ENCODE assay signal across 16 mouse cellular contexts in the genomic region with DNA sequence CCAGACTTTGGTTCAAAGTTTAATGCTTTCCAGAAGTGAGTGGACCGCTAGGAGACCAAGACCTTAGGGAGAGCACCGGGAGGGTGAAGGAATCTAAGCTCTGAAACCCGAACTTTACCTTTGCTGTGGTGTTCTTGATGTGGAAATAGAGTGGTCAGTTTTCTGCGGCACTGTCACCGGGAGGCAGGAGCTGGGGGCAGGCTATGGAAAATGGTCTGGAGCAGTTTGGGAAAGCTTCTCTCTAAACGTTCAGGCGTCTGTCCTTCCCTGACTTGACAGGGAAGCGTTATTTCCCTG. TPM values are rescaled to one million over a fixed set of nuclear protein-coding genes. Genes with fewer than 3 reads are reported as not detected.
DNase-seq lines count a peak whose midpoint lies in the region; ATAC-seq and TF ChIP-seq lines count a peak whose summit lies in the region.
"Had no signal": no experiment of that assay in that cellular context is flagged by ENCODE, and none has a peak within 500 bp of the region (broad histone marks: within the 10 kb centered on the region; RNA-seq: fewer than 3 reads in every experiment).

No protein-coding gene starts in this region.

- DNase-seq in embryo, embryonic 10.5 days (ENCODE audit: low spot score), result peak; percentile 56
- no peak for DNase-seq in embryo, embryonic 10 days (ENCODE audit: low spot score)
- no peak for DNase-seq in heart, postnatal 0 days (ENCODE audit: low spot score)
- DNase-seq in heart, adult 8-10 months (ENCODE audit: low spot score), result no peak
- peak; percentile 52 for DNase-seq in limb, embryonic 10.5 days (ENCODE audit: low spot score)
- DNase-seq in gastrocnemius, adult 18-20 months (ENCODE audit: low spot score), result no peak
- DNase-seq: cerebellum, adult 9-11 months; gastrocnemius, postnatal 10 days had no signal

- WGBS in heart, postnatal 0 days, result 2% methylated on average over 8 of the region's 8 CpGs
- WGBS in limb, embryonic 10.5 days, result under 1% methylated on average over 8 of the region's 8 CpGs
- WGBS in kidney, embryonic 16.5 days, result 1% methylated on average over 8 of the region's 8 CpGs

- peak overlapping the region; percentile 29; the same call in 1 of the 2 replicates for H3K4me3 ChIP-seq in heart, postnatal 0 days (ENCODE audit: low read depth, low read length)
- H3K4me3 ChIP-seq in E14TG2a.4 (replicated peaks; ENCODE audit: low read length), result 0 out of 2 replicates have a peak overlapping the region, but pooled peaks have one; percentile 23
- no peak overlapping the region; the same call in 1 of the 2 replicates for H3K4me3 ChIP-seq in limb, embryonic 10.5 days
- H3K4me3 ChIP-seq in kidney, embryonic 16.5 days (ENCODE audit: low read length), result no peak overlapping the region
- H3K4me3 ChIP-seq: left cerebral cortex, adult 2 months had no signal

- H3K4me1 ChIP-seq in heart, postnatal 0 days (ENCODE audit: control insufficient read depth, insufficient read depth), result no peaks in the 10 kb centered on the region
- H3K4me1 ChIP-seq in E14TG2a.4 (replicated peaks; ENCODE audit: low read depth, low read length), result peaks cover 31% of the 10 kb centered on the region
- peaks cover 6% of the 10 kb centered on the region for H3K4me1 ChIP-seq in limb, embryonic 10.5 days
- H3K4me1 ChIP-seq in kidney, embryonic 16.5 days (ENCODE audit: insufficient read depth, low read length), result peaks cover 6% of the 10 kb centered on the region

- H3K4me2 ChIP-seq in heart, postnatal 0 days (ENCODE audit: low read depth, low read length), result no peak overlapping the region
- no peak overlapping the region for H3K4me2 ChIP-seq in kidney, embryonic 16.5 days (replicated peaks; ENCODE audit: low read depth, low read length)

- H3K27me3 ChIP-seq in heart, postnatal 0 days (ENCODE audit: control insufficient read depth, insufficient read depth, low read length), result peaks cover 68% of the 10 kb centered on the region
- peaks cover 76% of the 10 kb centered on the region for H3K27me3 ChIP-seq in E14TG2a.4 (ENCODE audit: insufficient read depth, low read length)
- H3K27me3 ChIP-seq in limb, embryonic 10.5 days (ENCODE audit: low read depth, poor library complexity, severe bottlenecking), result peaks cover 93% of the 10 kb centered on the region
- H3K27me3 ChIP-seq in kidney, embryonic 16.5 days (ENCODE audit: insufficient read depth, low read length), result peaks cover 86% of the 10 kb centered on the region

- TF ChIP-seq CTCF in heart, postnatal 0 days (IDR thresholded peaks at IDR 0.05; ENCODE audit: low read depth), result no peak
- TF ChIP-seq CTCF in E14TG2a.4 (conservative IDR thresholded peaks at IDR 0.05; ENCODE audit: low read length), result no peak

- ATAC-seq in heart, postnatal 0 days (ENCODE audit: insufficient read depth, low read depth), result no peak
- ATAC-seq in kidney, embryonic 16.5 days (ENCODE audit: low FRiP score, low TSS enrichment), result no peak

- no peak for TF ChIP-seq EP300 in heart, postnatal 0 days (IDR thresholded peaks at IDR 0.05; ENCODE audit: low read depth)

- no peak overlapping the region for H3K9ac ChIP-seq in heart, postnatal 0 days (replicated peaks; ENCODE audit: low read depth, low read length)
- no peak overlapping the region for H3K9ac ChIP-seq in kidney, embryonic 16.5 days (replicated peaks; ENCODE audit: low read length)
- H3K9ac ChIP-seq: liver, embryonic 14.5 days had no signal

- H3K27ac ChIP-seq in heart, postnatal 0 days (ENCODE audit: low read depth), result no peak overlapping the region
- H3K27ac ChIP-seq in limb, embryonic 10.5 days, result no peak overlapping the region
- no peak overlapping the region for H3K27ac ChIP-seq in kidney, embryonic 16.5 days (ENCODE audit: low read length)
- H3K27ac ChIP-seq: embryonic facial prominence, embryonic 10.5 days; left cerebral cortex, adult 2 months; liver, embryonic 14.5 days had no signal

- no peaks in the 10 kb centered on the region for H3K36me3 ChIP-seq in heart, postnatal 0 days (replicated peaks; ENCODE audit: control insufficient read depth, insufficient read depth, low read length)
- H3K36me3 ChIP-seq in E14TG2a.4 (ENCODE audit: insufficient read depth, low read length), result no peaks in the 10 kb centered on the region
- no peaks in the 10 kb centered on the region for H3K36me3 ChIP-seq in limb, embryonic 10.5 days
- no peaks in the 10 kb centered on the region for H3K36me3 ChIP-seq in kidney, embryonic 16.5 days (ENCODE audit: insufficient read depth, low read length)
- H3K36me3 ChIP-seq: embryonic facial prominence, embryonic 10.5 days had no signal

- no peaks in the 10 kb centered on the region for H3K9me3 ChIP-seq in heart, postnatal 0 days (replicated peaks; ENCODE audit: control insufficient read depth, low read length)
- H3K9me3 ChIP-seq in E14TG2a.4 (ENCODE audit: low read length), result no peaks in the 10 kb centered on the region
- no peaks in the 10 kb centered on the region for H3K9me3 ChIP-seq in limb, embryonic 10.5 days (replicated peaks)
- no peaks in the 10 kb centered on the region for H3K9me3 ChIP-seq in kidney, embryonic 16.5 days (ENCODE audit: low read length)
- H3K9me3 ChIP-seq: embryonic facial prominence, embryonic 10.5 days had no signal

RNA-seq across cellular contexts. Expression of a gene that starts 5.9 kb away (rescaled TPM):
- not detected in 2 replicates for total RNA-seq in heart, postnatal 0 days (2014; rRNA removed; ENCODE audit: low replicate concordance)
- not detected in 2 replicates for polyA plus RNA-seq in heart, postnatal 0 days (2015; fragmentation: Nextera tagmentation; extraction: Ambion mirVana)
- total RNA-seq in heart, adult 8-10 months (2022), result not detected
- polyA plus RNA-seq in limb, embryonic 10.5 days (2016; fragmentation: Nextera tagmentation; extraction: Ambion mirVana), result not detected in 2 replicates
- total RNA-seq in gastrocnemius, adult 18-20 months (2021), result not detected
- not detected in 2 replicates for polyA plus RNA-seq in kidney, embryonic 16.5 days (2015; fragmentation: Nextera tagmentation; extraction: Ambion mirVana)
- total RNA-seq: adrenal gland, adult 18-20 months; gastrocnemius, postnatal 10 days; left cerebral cortex, adult 2 months had no signal
- polyA plus RNA-seq: intestine, embryonic 14.5 days; liver, embryonic 14.5 days; small intestine, adult 2 months had no signal

Comparison
In these comparisons a context has a peak if more than half of its experiments do, and no peak if none do; other contexts are left out.
1. DNase-seq: peak in embryo, embryonic 10.5 days (single experiment) and limb, embryonic 10.5 days (single experiment); none in embryo, embryonic 10 days (single experiment), heart, postnatal 0 days (single experiment), heart, adult 8-10 months (single experiment) and gastrocnemius, adult 18-20 months (single experiment).
2. H3K4me3 ChIP-seq: peak in heart, postnatal 0 days (single experiment) and E14TG2a.4 (single experiment); none in limb, embryonic 10.5 days (single experiment) and kidney, embryonic 16.5 days (single experiment).